Mouse (Mus musculus) CH12.LX (cell line): ENCODE measurements around the gene Tmem243. TPM values are rescaled to one million over a fixed set of nuclear protein-coding genes. Genes with fewer than 3 reads are reported as not detected.

Experiments
- DNase-seq: peaks from one replicate; pipeline ENCODE4 v3.0.0-alpha.2; 2013; ENCODE audit errors: extremely low read depth
- H3K27ac ChIP-seq: 2 replicates; pipeline ENCODE4 v1.5.1; 2012; ENCODE audit warnings: low read depth, mild to moderate bottlenecking, control low read depth, moderate library complexity; ENCODE audit not compliant: insufficient read depth
- H3K27me3 ChIP-seq: replicated peaks from 2 replicates; pipeline ENCODE3; 2012; ENCODE audit warnings: inconsistent platforms
- H3K36me3 ChIP-seq, 2 experiments: replicated peaks in 1 of 2; 2 replicates each; pipeline versions ENCODE3 to v1.6.1; 2012; ENCODE audit warnings: inconsistent platforms in 1 of 2, low read length in 1 of 2, mild to moderate bottlenecking in 1 of 2, mixed read lengths in 1 of 2, moderate library complexity in 1 of 2; ENCODE audit not compliant: control insufficient read depth in 1 of 2, insufficient read depth in 1 of 2
- H3K4me1 ChIP-seq, 2 experiments: 2 replicates each; pipeline ENCODE4 v1.6.1; 2012; ENCODE audit warnings: inconsistent platforms in 1 of 2, moderate library complexity in 1 of 2; ENCODE audit not compliant: insufficient read depth in 2 of 2, control insufficient read depth in 1 of 2
- H3K4me2 ChIP-seq: 2 replicates; pipeline ENCODE4 v1.6.1; 2012; ENCODE audit warnings: low read depth, mild to moderate bottlenecking, control low read depth; ENCODE audit not compliant: poor library complexity, insufficient read depth, severe bottlenecking
- H3K4me3 ChIP-seq, 3 experiments: fragments of 150-350 bp in 1 of 3; sonication (generic) in 1 of 3; replicated peaks in 1 of 3; 2 replicates each; pipeline versions ENCODE3 to v1.5.1; 2011 to 2012; ENCODE audit warnings: low read depth in 2 of 3, low read length in 2 of 3, mild to moderate bottlenecking in 2 of 3, moderate library complexity in 2 of 3, control low read depth in 1 of 3, improper control_type of control experiment in 1 of 3, inconsistent platforms in 1 of 3, mixed read lengths in 1 of 3; ENCODE audit not compliant: poor library complexity in 1 of 3
- H3K79me2 ChIP-seq: replicated peaks from 2 replicates; pipeline ENCODE4 v1.6.1; 2012; ENCODE audit warnings: mild to moderate bottlenecking, moderate library complexity; ENCODE audit not compliant: control insufficient read depth, poor library complexity, insufficient read depth, severe bottlenecking; ENCODE audit errors: extremely low read depth
- H3K9ac ChIP-seq: 2 replicates; pipeline ENCODE4 v1.6.1; 2012; ENCODE audit warnings: low read depth, mild to moderate bottlenecking, control low read depth, moderate library complexity; ENCODE audit not compliant: insufficient read depth
- H3K9me3 ChIP-seq: replicated peaks from 2 replicates; pipeline ENCODE3; 2012; ENCODE audit warnings: low read length, inconsistent platforms, mixed read lengths
- MYC ChIP-seq: IDR thresholded peaks from 2 replicates; pipeline ENCODE4 v1.6.1; 2011; ENCODE audit warnings: low read depth, mild to moderate bottlenecking, improper control_type of control experiment, low read length
- TCF12 ChIP-seq: IDR thresholded peaks from 2 replicates; pipeline ENCODE4 v1.6.1; 2014; ENCODE audit warnings: low read depth, mild to moderate bottlenecking, inconsistent platforms, low read length, improper control_type of control experiment
- dilution Hi-C: fragments of 300-500 bp; cut with MboI; formaldehyde crosslinking; loops from 2 replicates; pipeline ENCODE4 v1.14.3; 2020; ENCODE audit warnings: low sequenced_read_pairs; ENCODE audit not compliant: extremely low pct_unique_long_range_greater_than_20kb, extremely low pct_ligation_motif_present
- in situ Hi-C: fragments of 300-500 bp; cut with MboI; formaldehyde crosslinking; loops from 3 replicates; pipeline ENCODE4 v1.14.3; 2019; ENCODE audit warnings: low sequenced_read_pairs, low pct_ligation_motif_present, low pct_unique_long_range_greater_than_20kb, mixed read lengths
- polyA plus RNA-seq: library from polyadenylated mRNA; unstranded; fragments of >175 nt; gene quantifications from 2 replicates; pipeline ENCODE4 v1.2.1, GENCODE M21; 2012; ENCODE audit warnings: low read depth; ENCODE audit not compliant: insufficient read length
- total RNA-seq, 2 experiments: library from RNA; depleted of rRNA; stranded (reverse); fragments of 300-350 nt in 1 of 2; fragments of >200 nt in 1 of 2; gene quantifications; 2 replicates each; pipeline ENCODE4 v1.2.3; 2012 to 2014

Tmem243 gene
- total and polyA plus RNA-seq, 3 experiments: 74.7 to 107 (median 87.0) TPM

- Histone ChIP-seq H3K9ac (no peak overlapping the region), H3K36me3 (no peaks in the 10 kb centered on the region), H3K27ac (no peak overlapping the region), H3K4me2 (no peak overlapping the region), H3K79me2 (no peaks in the 10 kb centered on the region), H3K4me3 (no peak overlapping the region), H3K4me1 (peaks cover 0 to 10% of the 10 kb centered on the region in 2 experiments; a peak in 1 of 4 replicates), H3K27me3 (no peaks in the 10 kb centered on the region), H3K9me3 (no peaks in the 10 kb centered on the region)
- TF ChIP-seq MYC: no peak
- TF ChIP-seq TCF12: no peak
- in situ Hi-C loops: no loop called here
- no peak for DNase-seq
- dilution Hi-C loops: no loop called here
These were observed 86.0 kb downstream of the Tmem243 start for GRCm38 (mm10) chr5:9186467-9186866.

Other genes starting within 250 kb of the Tmem243 start
- 0.38 and 0.68 TPM in 2 replicates for gene Abcb4, start 207.0 kb upstream of the Tmem243 start, total RNA-seq (2012; rRNA removed)
- 0.24 and 0.27 TPM in 2 replicates for gene Abcb4, start 207.0 kb upstream of the Tmem243 start, total RNA-seq (2014; rRNA removed)
- gene Abcb4, start 207.0 kb upstream of the Tmem243 start, polyA plus RNA-seq: 0.29 and 0.37 TPM in 2 replicates
- gene Crot, start 103.3 kb upstream of the Tmem243 start, total RNA-seq (2012; rRNA removed): 12.4 and 13.4 TPM in 2 replicates
- 18.2 and 22.4 TPM in 2 replicates for gene Crot, start 103.3 kb upstream of the Tmem243 start, total RNA-seq (2014; rRNA removed)
- gene Crot, start 103.3 kb upstream of the Tmem243 start, polyA plus RNA-seq: 12.0 and 13.5 TPM in 2 replicates
- gene Dmtf1, start 61.1 kb downstream of the Tmem243 start, total RNA-seq (2012; rRNA removed): 18.1 and 18.8 TPM in 2 replicates
- gene Dmtf1, start 61.1 kb downstream of the Tmem243 start, total RNA-seq (2014; rRNA removed): 36.8 and 41.2 TPM in 2 replicates
- 30.6 and 32.1 TPM in 2 replicates for gene Dmtf1, start 61.1 kb downstream of the Tmem243 start, polyA plus RNA-seq
- gene 9330182L06Rik, start 165.4 kb downstream of the Tmem243 start, total RNA-seq (2012; rRNA removed): not detected in 2 replicates
- gene 9330182L06Rik, start 165.4 kb downstream of the Tmem243 start, total RNA-seq (2014; rRNA removed): not detected in 2 replicates
- gene 9330182L06Rik, start 165.4 kb downstream of the Tmem243 start, polyA plus RNA-seq: not detected in 2 replicates